Mouse (Mus musculus) adrenal gland, adult (tissue): ENCODE results near the gene Sco1.

ENCODE experiments used
- DNase-seq, 2 experiments: peaks; one replicate each; pipeline ENCODE4 v3.0.0; 2022 to 2023; ENCODE audit warnings: low spot score in 1 of 2; ENCODE audit not compliant: inconsistent age in 2 of 2

Sco1 gene

DNA sequence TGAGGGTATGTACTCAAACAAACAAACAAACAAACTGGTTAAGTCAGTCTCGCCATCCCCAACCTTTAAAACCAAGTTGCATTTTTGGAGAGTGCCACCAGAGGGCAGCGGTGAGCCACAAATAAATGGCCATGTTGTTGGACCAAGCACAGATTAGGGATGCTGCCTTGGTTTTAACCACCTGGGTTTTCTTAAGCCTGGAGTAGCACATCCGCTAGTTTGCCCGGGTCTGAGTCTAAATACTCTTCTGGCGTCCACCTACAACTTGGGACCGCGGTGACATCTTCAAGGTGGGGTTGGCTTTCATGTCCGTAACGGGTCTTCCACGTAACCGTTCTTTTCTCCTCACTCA, 60.4 kb downstream of the Sco1 start:
- DNase-seq: peak; percentile 50 to 88

DNA sequence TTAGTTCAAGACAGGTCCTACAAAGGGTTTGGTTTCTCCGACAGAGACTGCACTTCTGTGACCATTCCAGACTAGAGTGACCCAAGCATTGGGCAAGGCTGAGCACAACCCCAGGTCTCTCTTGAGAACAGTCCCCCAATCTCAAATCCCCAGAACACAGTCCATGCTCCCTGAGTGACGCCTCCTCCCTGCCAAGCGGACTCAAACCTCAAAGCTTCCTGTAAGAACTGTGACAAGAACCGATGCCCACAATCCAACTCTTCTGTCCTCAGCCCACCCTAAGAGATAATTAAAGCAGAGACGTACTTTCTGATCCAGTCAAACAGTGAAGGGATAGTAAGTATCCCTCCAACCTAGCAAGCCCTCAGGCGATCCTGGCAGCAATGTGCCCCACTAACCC, 60.9 kb downstream of the Sco1 start:
- no peak for DNase-seq

DNA sequence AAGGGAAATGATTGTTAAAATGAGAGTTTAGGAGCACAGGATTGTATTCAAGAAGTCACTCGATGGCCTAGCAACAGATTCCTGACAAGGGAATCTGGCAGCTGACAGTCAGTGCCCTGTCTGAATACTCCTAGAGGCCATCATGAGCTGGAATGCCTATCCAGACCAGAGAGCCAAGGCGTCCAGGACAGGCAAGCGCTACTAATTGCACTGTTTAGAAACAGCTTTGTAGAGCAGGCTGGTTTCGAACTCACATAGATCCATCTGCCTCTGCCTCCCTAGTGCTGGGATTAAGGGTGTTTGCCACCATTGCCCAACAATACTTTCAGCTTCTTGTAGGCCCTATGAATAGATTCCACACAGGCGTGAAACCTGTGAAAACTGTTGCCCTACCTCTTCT, 61.8 kb downstream of the Sco1 start:
- DNase-seq: no peak

DNA sequence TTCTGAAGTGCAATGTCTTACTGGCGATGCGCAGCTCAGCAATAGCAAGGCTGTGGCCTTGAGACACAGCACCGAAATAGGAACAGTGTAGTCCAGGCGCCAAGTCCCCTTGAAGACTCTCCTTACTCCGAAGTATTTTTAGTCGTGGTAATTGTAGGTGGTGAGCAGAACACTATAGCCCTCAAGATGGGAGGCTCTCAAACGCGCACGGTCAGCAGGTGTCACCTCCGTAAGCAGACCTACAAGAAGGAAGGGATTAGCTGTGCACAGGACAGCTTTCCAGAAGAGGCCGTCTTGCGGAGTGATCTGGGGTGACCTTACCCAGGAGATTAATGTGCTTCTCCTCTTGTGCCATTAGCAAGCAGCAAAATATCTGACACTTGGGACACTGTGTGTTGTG, 62.4 kb downstream of the Sco1 start:
- no peak for DNase-seq
